Mouse (Mus musculus) intestine, embryonic 16.5 days (tissue): ENCODE measurements at regions not wholly inside any gene's neighbourhood (a gene's known extent, or its start where the extent isn't known, plus 50 kb on each side); places are given as distances from the start of the nearest gene placed in this dataset.

Experiments
- ATAC-seq: fragments of 200-750 bp; cut with Nextera tagmentation; 2 replicates; pipeline ENCODE4 v1.8.0; 2017; ENCODE audit warnings: moderate TSS enrichment, moderate library complexity
- H3K27ac ChIP-seq: fragments of 300-500 bp; sonication (generic); 2 replicates; pipeline ENCODE4 v1.5.1; 2014; ENCODE audit warnings: mild to moderate bottlenecking, low read length
- H3K27me3 ChIP-seq: fragments of 300-500 bp; sonication (generic); replicated peaks from 2 replicates; pipeline ENCODE4 v1.6.1; 2014; ENCODE audit warnings: low read length, control low read depth, mixed read lengths; ENCODE audit not compliant: control insufficient read depth, insufficient read depth
- H3K36me3 ChIP-seq: fragments of 300-500 bp; sonication (generic); 2 replicates; pipeline ENCODE4 v1.6.1; 2014; ENCODE audit warnings: low read length, control low read depth; ENCODE audit not compliant: control insufficient read depth, insufficient read depth
- H3K4me1 ChIP-seq: fragments of 300-500 bp; sonication (generic); 2 replicates; pipeline ENCODE4 v1.6.1; 2014; ENCODE audit warnings: low read length, control low read depth, mixed read lengths; ENCODE audit not compliant: control insufficient read depth, insufficient read depth
- H3K4me2 ChIP-seq: fragments of 300-500 bp; sonication (generic); 2 replicates; pipeline ENCODE4 v1.6.1; 2014; ENCODE audit warnings: low read depth, low read length, control low read depth
- H3K4me3 ChIP-seq: fragments of 300-500 bp; sonication (generic); 2 replicates; pipeline ENCODE4 v1.5.1; 2014; ENCODE audit warnings: mild to moderate bottlenecking, low read length
- H3K9ac ChIP-seq: fragments of 300-500 bp; sonication (generic); 2 replicates; pipeline ENCODE4 v1.6.1; 2014; ENCODE audit warnings: low read depth, low read length
- H3K9me3 ChIP-seq: fragments of 300-500 bp; sonication (generic); 2 replicates; pipeline ENCODE4 v1.6.1; 2016; ENCODE audit warnings: low read length, control low read depth; ENCODE audit not compliant: control insufficient read depth
- WGBS: fragments of 180-500 bp; shearing (Covaris S2); extraction: QIAGEN DNeasy Blood & Tissue Kit; methylation state at CpG from one replicate; pipeline ENCODE4 v1.1.7; 2014; 5-methylcytosine and 5-hydroxymethylcytosine counted together

GRCm38 (mm10) chr10:83857794-83858442 is 135.3 kb downstream of the 1500009L16Rik start:
- Histone ChIP-seq H3K27ac (no peak overlapping the region), H3K9ac (no peak overlapping the region), H3K27me3 (no peaks in the 10 kb centered on the region), H3K4me1 (no peaks in the 10 kb centered on the region), H3K4me3 (no peak overlapping the region), H3K36me3 (no peaks in the 10 kb centered on the region), H3K4me2 (no peak overlapping the region), H3K9me3 (no peaks in the 10 kb centered on the region)
- no peak for ATAC-seq
- 78% methylated on average over 14 of the region's 14 CpGs for WGBS

GRCm38 (mm10) chr10:83858689-83859088 is 136.0 kb downstream of the 1500009L16Rik start:
- H3K4me3 ChIP-seq: no peak overlapping the region
- ATAC-seq: no peak
- no peak overlapping the region for H3K9ac ChIP-seq
- H3K27me3 ChIP-seq: no peaks in the 10 kb centered on the region
- H3K9me3 ChIP-seq: no peaks in the 10 kb centered on the region
- H3K4me1 ChIP-seq: no peaks in the 10 kb centered on the region
- no peak overlapping the region for H3K27ac ChIP-seq
- H3K4me2 ChIP-seq: no peak overlapping the region
- no peaks in the 10 kb centered on the region for H3K36me3 ChIP-seq
- 59% methylated on average over 6 of the region's 6 CpGs for WGBS

GRCm38 (mm10) chr10:83859633-83860032 is 137.0 kb downstream of the 1500009L16Rik start:
- Histone ChIP-seq H3K4me1 (no peaks in the 10 kb centered on the region), H3K27me3 (no peaks in the 10 kb centered on the region), H3K4me3 (no peak overlapping the region), H3K27ac (no peak overlapping the region), H3K9ac (no peak overlapping the region), H3K9me3 (no peaks in the 10 kb centered on the region), H3K36me3 (no peaks in the 10 kb centered on the region), H3K4me2 (no peak overlapping the region)
- WGBS: 70% methylated on average over 4 of the region's 4 CpGs
- ATAC-seq: no peak

GRCm38 (mm10) chr10:83861574-83862190 is 139.0 kb downstream of the 1500009L16Rik start:
- H3K9ac ChIP-seq: no peak overlapping the region
- no peaks in the 10 kb centered on the region for H3K27me3 ChIP-seq
- H3K4me1 ChIP-seq: no peaks in the 10 kb centered on the region
- ATAC-seq: no peak
- no peak overlapping the region for H3K4me3 ChIP-seq
- H3K9me3 ChIP-seq: no peaks in the 10 kb centered on the region
- H3K27ac ChIP-seq: no peak overlapping the region
- no peaks in the 10 kb centered on the region for H3K36me3 ChIP-seq
- WGBS: 51% methylated on average over 5 of the region's 5 CpGs
- H3K4me2 ChIP-seq: no peak overlapping the region

- Histone ChIP-seq H3K9me3 (no peaks in the 10 kb centered on the region), H3K27me3 (no peaks in the 10 kb centered on the region), H3K4me3 (no peak overlapping the region), H3K9ac (no peak overlapping the region), H3K27ac (no peak overlapping the region), H3K4me2 (no peak overlapping the region), H3K4me1 (no peaks in the 10 kb centered on the region), H3K36me3 (no peaks in the 10 kb centered on the region)
- WGBS: 84% methylated on average over 8 of the region's 8 CpGs
- ATAC-seq: no peak
Observed at GRCm38 (mm10) chr10:83864591-83864990, 141.9 kb downstream of the 1500009L16Rik start.

- Histone ChIP-seq H3K4me3 (no peak overlapping the region), H3K9ac (no peak overlapping the region), H3K36me3 (no peaks in the 10 kb centered on the region), H3K27me3 (no peaks in the 10 kb centered on the region), H3K4me1 (no peaks in the 10 kb centered on the region), H3K27ac (no peak overlapping the region), H3K4me2 (no peak overlapping the region), H3K9me3 (no peaks in the 10 kb centered on the region)
- no peak for ATAC-seq
- 62% methylated on average over 5 of the region's 5 CpGs for WGBS
Observed at GRCm38 (mm10) chr10:83865929-83866328, 143.3 kb downstream of the 1500009L16Rik start.

- no peaks in the 10 kb centered on the region for H3K4me1 ChIP-seq
- H3K9me3 ChIP-seq: no peaks in the 10 kb centered on the region
- ATAC-seq: peak; percentile 36; the same call in 1 of the 2 replicates
- no peaks in the 10 kb centered on the region for H3K36me3 ChIP-seq
- H3K4me2 ChIP-seq: no peak overlapping the region
- no peak overlapping the region for H3K4me3 ChIP-seq
- no peak overlapping the region for H3K9ac ChIP-seq
- no peak overlapping the region for H3K27ac ChIP-seq
- H3K27me3 ChIP-seq: no peaks in the 10 kb centered on the region
- WGBS: 45% methylated on average over 4 of the region's 4 CpGs
Observed at GRCm38 (mm10) chr10:83871736-83872400, 149.2 kb downstream of the 1500009L16Rik start.

GRCm38 (mm10) chr10:83878745-83879144 is 156.1 kb downstream of the 1500009L16Rik start:
- ATAC-seq: no peak
- H3K4me3 ChIP-seq: no peak overlapping the region
- H3K27ac ChIP-seq: no peak overlapping the region
- H3K4me2 ChIP-seq: no peak overlapping the region
- H3K36me3 ChIP-seq: no peaks in the 10 kb centered on the region
- no peak overlapping the region for H3K9ac ChIP-seq
- H3K4me1 ChIP-seq: no peaks in the 10 kb centered on the region
- no peaks in the 10 kb centered on the region for H3K27me3 ChIP-seq
- WGBS: 89% methylated on average over 2 of the region's 2 CpGs
- H3K9me3 ChIP-seq: no peaks in the 10 kb centered on the region

GRCm38 (mm10) chr10:83882119-83882890 is 159.6 kb downstream of the 1500009L16Rik start:
- H3K4me2 ChIP-seq: no peak overlapping the region
- no peaks in the 10 kb centered on the region for H3K4me1 ChIP-seq
- no peak for ATAC-seq
- H3K27ac ChIP-seq: no peak overlapping the region
- H3K9ac ChIP-seq: no peak overlapping the region
- WGBS: 61% methylated on average over 17 of the region's 17 CpGs
- no peaks in the 10 kb centered on the region for H3K36me3 ChIP-seq
- no peaks in the 10 kb centered on the region for H3K9me3 ChIP-seq
- H3K4me3 ChIP-seq: no peak overlapping the region
- no peaks in the 10 kb centered on the region for H3K27me3 ChIP-seq
